Mouse (Mus musculus) liver, adult 2 months (tissue): ENCODE results near the gene Gm10912.
"Not testable (repeated sequence)": the region's sequence is repeated elsewhere in the genome, so short reads cannot be mapped to it uniquely, and the experiment has no call there.

ENCODE experiments used
- CTCF ChIP-seq: fragments of 200-500 bp; IDR thresholded peaks from 2 replicates; pipeline ENCODE4 v1.5.1; 2011; ENCODE audit warnings: low read depth, low read length, control low read depth
- POLR2A ChIP-seq: fragments of 200-500 bp; IDR thresholded peaks from 2 replicates; pipeline ENCODE4 v1.6.1; 2011; ENCODE audit warnings: low read length, control low read depth; ENCODE audit not compliant: insufficient read depth; ENCODE audit errors: extremely low read depth

GRCm38 (mm10) chr2:104087562-104087961 is 21.9 kb downstream of the Gm10912 start:
- not testable (repeated sequence) for TF ChIP-seq CTCF, POLR2A
